Mouse (Mus musculus) neutrophil, adult 5-6 weeks (primary cell): Measurements from ENCODE around the gene Acsbg1. TPM values are rescaled to one million over a fixed set of nuclear protein-coding genes. Genes with fewer than 3 reads are reported as not detected.
"Not testable (repeated sequence)": the region's sequence is repeated elsewhere in the genome, so short reads cannot be mapped to it uniquely, and the experiment has no call there.

ENCODE experiments used
- ATAC-seq: fragments of 151-379, 151-347 bp; 2 replicates; pipeline ENCODE4 v1.8.0; 2017; ENCODE audit warnings: mild to moderate bottlenecking, moderate TSS enrichment; ENCODE audit not compliant: insufficient number of reproducible peaks, poor library complexity, low FRiP score, severe bottlenecking; ENCODE audit errors: extremely low read depth
- total RNA-seq: library from RNA; stranded (forward); fragments of 200-1000 nt; gene quantifications from 2 replicates; pipeline ENCODE4 v1.2.3, GENCODE M21; 2017

Acsbg1 gene
- 1.5 and 1.6 TPM in 2 replicates for total RNA-seq

GRCm38 (mm10) chr9:54661605-54662377 is at the start of gene Acsbg1:
TSS of gene Acsbg1 (minus strand) at chr9:54661870.
- no peak for ATAC-seq

GRCm38 (mm10) chr9:54708085-54708484 is 46.4 kb upstream of the Acsbg1 start:
- no peak for ATAC-seq

GRCm38 (mm10) chr9:54707288-54707999 is 45.8 kb upstream of the Acsbg1 start:
- no peak for ATAC-seq

GRCm38 (mm10) chr9:54705561-54705960 is 43.9 kb upstream of the Acsbg1 start:
- no peak for ATAC-seq

- ATAC-seq: no peak
Measured at GRCm38 (mm10) chr9:54704361-54704760, 42.7 kb upstream of the Acsbg1 start.

- no peak for ATAC-seq
Measured at GRCm38 (mm10) chr9:54702581-54702980, 40.9 kb upstream of the Acsbg1 start.

GRCm38 (mm10) chr9:54700746-54701145 is 39.1 kb upstream of the Acsbg1 start:
- no peak for ATAC-seq

GRCm38 (mm10) chr9:54700174-54700475 is 38.5 kb upstream of the Acsbg1 start:
- no peak for ATAC-seq

- no peak for ATAC-seq
Measured at GRCm38 (mm10) chr9:54699345-54700173, 37.9 kb upstream of the Acsbg1 start.

GRCm38 (mm10) chr9:54699087-54699344 is 37.3 kb upstream of the Acsbg1 start:
- no peak for ATAC-seq

- ATAC-seq: no peak
Measured at GRCm38 (mm10) chr9:54698318-54699086, 36.8 kb upstream of the Acsbg1 start, which contains the start of gene Dnaja4. TSS of gene Dnaja4 (plus strand) at chr9:54698873.

- ATAC-seq: peak; percentile 59
Measured at GRCm38 (mm10) chr9:54691241-54691805, 29.7 kb upstream of the Acsbg1 start.

GRCm38 (mm10) chr9:54690697-54691096 is 29.0 kb upstream of the Acsbg1 start:
- not testable (repeated sequence) for ATAC-seq

GRCm38 (mm10) chr9:54689446-54689845 is 27.8 kb upstream of the Acsbg1 start:
- no peak for ATAC-seq

GRCm38 (mm10) chr9:54687246-54688236 is 25.9 kb upstream of the Acsbg1 start:
- no peak for ATAC-seq

- ATAC-seq: no peak
Measured at GRCm38 (mm10) chr9:54683814-54684605, 22.3 kb upstream of the Acsbg1 start.

- no peak for ATAC-seq
Measured at GRCm38 (mm10) chr9:54682846-54683245, 21.2 kb upstream of the Acsbg1 start.
